Mouse (Mus musculus): ENCODE measurements around the gene Gm17949.

Gm17949 gene

DNA sequence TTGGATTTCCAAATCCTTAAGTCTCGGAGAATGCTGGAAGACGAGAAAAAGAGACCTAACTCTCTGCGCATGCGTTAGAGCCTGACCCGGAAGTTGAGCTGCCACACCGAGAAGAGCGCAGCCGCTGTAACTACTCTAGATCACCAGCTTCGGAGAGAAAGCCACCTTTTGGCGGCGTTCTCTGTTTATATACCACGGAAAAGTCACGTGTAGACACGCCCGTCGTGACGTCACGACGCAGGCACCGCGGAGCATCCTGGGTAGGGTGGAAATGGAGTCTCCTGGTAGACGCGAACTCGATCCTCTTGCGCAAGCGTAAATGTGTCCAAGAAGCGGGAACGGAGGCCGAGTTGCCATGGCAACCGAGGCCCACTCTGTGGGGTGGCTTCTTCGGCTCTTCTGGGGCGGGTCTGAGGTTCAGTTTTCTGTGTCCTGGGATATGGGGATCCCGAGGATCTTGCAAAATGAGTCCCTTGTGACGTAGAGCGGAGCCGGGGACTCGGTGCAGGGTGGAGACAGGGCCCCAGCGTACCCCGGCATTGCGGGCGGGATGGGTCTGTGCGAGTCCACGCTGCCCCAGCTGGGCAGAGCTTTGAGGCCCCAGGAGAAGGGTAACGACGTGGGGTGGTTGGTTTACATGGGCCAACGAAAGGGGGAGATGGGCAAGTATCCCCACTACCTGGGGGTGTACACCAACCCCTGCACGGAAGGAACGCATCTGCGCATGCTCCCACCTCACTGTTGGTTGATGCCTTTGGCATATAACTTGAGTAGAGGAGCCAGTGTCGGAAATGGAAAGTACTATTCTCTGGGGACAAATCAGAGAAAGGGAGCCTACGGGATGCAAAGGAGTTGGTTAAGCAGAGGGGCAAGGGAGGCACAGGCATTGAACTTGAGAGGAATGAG lies at the start of gene Gm17949, which contains the start of gene Gtf2f1:
Gene Gm17949 (plus strand): TSS at position 234 of the 906 bp plus-strand sequence.
Gene Gtf2f1 (minus strand): TSS at position 53 of the 906 bp plus-strand sequence.
- DNase-seq (ENCODE audit: low spot score) = peak; percentile 99

GRCm38 (mm10) chr17:56961880-56962279 lies 49.4 kb upstream of the Gm17949 start:
- no peak for DNase-seq (ENCODE audit: low spot score)

DNA sequence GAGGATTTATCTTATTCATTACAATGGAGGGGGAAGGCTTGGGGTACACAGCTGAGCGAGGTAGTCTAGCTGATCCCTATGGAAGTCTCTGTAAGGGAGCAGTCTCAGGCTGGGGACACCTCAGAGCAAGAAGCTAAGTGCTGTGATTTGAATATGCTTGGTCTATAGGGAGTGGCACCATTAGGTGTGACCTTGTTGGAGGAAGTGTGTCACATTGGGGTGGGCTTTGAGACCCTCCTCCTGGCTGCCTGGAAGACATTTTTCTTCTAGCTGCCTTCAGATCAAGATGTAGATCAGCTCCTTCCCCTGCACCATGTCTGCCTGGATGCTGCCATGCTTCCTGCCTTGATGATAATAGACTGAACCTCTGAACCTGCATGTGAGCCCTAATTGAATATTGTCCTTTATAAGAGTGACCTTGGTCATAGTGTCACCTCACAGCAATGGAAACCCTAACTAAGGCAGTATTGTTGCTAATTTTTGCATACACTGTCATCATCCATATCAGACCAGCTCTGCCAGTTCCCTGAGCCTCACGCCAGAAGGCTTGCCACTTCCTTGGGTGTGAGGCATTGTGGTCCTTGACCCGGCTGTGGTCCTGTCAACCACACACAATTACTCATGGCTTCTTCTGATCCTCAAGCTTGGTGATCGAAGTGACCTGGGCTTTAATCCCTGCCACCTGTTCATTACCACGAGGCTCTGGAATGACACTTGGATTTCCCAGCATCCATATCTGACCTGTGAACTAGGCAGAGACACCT lies 48.4 kb upstream of the Gm17949 start:
- DNase-seq (ENCODE audit: low spot score) = no peak

DNA sequence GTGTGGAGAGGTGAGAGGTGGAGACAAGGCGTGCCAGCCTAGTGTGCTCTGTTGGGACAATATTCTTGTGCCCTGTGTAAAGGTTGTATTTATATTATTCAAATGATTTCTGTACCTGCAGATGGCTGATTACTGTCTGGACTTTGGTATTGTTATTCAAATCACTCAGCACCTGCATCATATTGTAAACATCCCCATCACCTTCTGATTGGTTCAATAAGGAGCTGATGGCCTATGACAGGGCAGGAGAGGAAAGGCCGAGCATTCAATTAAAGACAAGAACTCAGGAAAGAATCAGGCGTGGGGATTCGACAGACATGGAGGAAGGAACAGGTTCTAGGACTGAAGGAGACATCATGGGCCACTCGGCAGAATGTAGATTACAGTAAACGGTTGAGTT lies 47.6 kb upstream of the Gm17949 start:
- no peak for DNase-seq (ENCODE audit: low spot score)

- DNase-seq (ENCODE audit: low spot score) = no peak
Measured at GRCm38 (mm10) chr17:56969321-56969720, 41.9 kb upstream of the Gm17949 start.

- no peak for DNase-seq (ENCODE audit: low spot score)
Measured at GRCm38 (mm10) chr17:56970081-56970480, 41.2 kb upstream of the Gm17949 start.

DNA sequence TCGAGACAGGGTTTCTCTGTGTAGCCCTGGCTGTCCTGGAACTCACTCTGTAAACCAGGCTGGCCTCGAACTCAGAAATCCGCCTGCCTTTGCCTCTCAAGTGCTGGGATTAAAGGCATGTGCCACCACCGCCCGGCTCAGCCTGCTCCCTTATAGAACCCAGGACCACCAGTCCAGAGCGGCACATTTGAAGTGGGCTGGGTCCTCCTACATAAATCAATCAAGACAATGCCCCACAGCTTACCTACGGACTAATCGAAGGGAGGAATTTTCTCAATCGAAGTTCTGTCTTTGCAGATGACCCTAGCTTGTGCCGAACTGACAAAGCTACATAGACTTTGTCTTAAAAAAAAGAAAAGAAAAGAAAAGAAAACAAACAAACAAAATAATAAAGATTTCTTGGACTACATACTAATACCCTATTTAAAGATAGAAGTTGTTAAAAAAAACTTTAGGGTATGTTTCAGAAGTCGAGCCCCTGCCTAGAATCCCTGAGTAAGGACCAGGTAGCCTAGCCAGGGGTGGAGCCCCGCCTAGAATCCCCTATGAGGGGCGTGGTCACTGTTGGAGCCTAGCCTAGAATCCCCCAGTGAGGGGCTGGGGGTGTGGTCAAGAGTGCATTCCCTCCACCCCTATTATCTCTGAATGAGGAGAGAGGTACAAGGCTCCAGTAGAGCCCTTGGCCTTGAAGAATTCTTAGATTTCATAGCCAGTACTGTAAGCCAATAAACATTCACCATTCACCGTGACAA lies 37.1 kb upstream of the Gm17949 start:
- DNase-seq (ENCODE audit: low spot score) = no peak

DNA sequence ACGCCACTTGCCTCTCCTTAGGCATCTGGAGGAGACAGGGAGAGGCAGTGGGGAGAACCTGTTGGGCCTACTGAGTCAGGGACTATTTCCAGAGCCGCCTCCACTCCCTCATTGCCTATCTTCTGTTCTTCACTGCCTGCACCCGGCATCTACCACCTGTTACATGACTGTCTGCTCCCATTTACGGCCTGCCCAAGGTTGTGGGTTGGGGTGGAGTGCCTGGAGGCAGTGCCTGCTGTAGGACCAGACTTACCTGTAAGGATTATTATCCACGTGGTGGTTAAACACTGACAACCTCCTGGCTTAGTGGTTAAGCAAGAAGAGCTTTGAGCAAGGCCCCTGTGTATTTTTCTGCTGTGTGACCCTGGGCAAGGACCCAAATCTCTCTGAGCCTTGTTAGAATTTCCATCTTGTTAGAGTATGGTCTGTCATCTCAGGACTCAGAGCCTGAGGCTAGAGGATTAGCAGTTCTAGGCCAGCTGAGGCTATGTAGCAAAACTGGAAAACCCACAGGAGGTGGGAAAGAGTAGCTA lies 36.5 kb upstream of the Gm17949 start:
- no peak for DNase-seq (ENCODE audit: low spot score)

GRCm38 (mm10) chr17:56975391-56975790 lies 35.9 kb upstream of the Gm17949 start:
- no peak for DNase-seq (ENCODE audit: low spot score)

- DNase-seq (ENCODE audit: low spot score) = no peak
Measured at GRCm38 (mm10) chr17:56976531-56977390, 34.5 kb upstream of the Gm17949 start.

DNA sequence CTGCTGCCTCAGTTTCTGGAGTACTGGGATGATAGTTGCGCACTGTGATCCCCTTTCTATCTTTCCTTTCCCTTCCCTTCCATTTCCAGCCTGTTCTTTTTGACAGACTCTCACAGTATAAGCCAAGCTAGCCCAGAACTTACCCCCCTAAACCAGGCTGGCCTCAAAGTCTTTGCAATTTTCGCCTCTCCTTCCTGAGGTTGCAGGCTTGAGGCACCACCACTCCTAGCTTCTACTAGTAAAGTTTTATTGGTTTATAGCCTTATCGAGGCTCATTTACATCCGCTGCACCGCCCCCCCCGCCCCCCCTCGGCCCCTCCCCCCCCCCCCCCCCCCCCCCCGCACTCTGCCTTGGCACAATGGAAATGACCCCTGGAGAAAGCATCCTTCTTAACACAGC lies 31.7 kb upstream of the Gm17949 start:
- no peak for DNase-seq (ENCODE audit: low spot score)

DNA sequence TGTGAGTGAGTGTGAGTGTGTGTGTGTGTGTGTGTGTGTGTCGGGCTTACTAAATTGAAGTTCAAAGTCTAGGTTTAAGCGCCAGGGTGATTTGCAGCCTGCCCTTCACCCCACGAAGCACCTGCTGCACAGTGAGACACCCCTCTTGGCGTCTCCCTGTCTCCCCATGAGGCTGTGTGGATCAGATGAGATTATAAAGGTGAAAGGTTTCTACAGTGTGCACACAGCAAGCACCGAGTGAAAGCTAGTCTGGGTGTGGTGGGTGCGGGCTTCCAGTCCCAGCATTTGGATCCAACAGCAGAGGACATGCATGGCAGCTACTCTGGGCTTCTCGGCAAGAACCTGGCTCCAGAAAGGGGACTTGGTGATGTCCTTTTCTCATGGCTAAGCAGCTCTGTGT lies 30.2 kb upstream of the Gm17949 start:
- no peak for DNase-seq (ENCODE audit: low spot score)

GRCm38 (mm10) chr17:56982013-56982412 lies 29.3 kb upstream of the Gm17949 start, which contains the start of gene Acer1:
TSS of gene Acer1 (minus strand) at chr17:56982126.
- DNase-seq (ENCODE audit: low spot score) = no peak

- DNase-seq (ENCODE audit: low spot score) = no peak
Measured at GRCm38 (mm10) chr17:56984886-56985285, 26.4 kb upstream of the Gm17949 start.

DNA sequence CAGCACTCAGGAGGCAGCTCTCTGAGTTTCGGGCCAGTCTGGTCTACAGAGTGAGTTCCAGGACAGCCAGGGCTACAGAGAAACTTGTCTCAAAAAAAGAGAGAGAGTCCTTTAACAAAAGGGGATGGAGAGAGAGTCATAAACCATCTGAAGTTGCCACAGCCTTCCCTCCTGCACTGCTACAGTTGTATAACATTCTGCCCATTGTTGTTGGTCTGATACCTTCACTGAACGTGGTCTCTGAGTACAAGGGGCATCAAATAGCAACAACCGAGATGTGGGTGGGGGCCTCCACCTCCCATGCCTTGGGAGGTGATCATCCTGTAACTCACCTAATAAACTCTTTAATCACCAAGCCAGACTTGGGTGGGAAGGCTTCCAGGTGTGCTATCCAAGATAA lies 25.6 kb upstream of the Gm17949 start:
- DNase-seq (ENCODE audit: low spot score) = no peak

- no peak for DNase-seq (ENCODE audit: low spot score)
Measured at GRCm38 (mm10) chr17:56986105-56986805, 25.0 kb upstream of the Gm17949 start.

DNA sequence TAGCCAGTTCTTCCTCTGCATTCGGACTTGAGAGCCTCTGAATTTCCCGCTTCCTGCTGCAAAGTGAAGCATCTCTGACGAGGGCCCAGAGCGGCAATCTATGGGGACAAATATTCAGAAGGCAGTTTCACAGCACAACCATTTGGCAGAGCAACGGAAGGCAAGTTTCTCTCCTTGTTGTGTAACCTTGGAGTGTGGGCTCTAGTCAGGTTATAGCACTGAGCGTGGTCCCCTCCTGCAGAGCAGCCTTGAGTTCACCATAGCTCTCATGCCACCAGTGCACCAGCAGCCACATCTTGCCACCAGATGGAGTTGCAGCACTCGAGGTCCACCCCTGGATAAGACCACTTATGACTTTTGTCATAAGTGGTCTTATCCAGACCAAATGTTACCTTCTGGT lies 22.8 kb upstream of the Gm17949 start:
- no peak for DNase-seq (ENCODE audit: low spot score)

DNA sequence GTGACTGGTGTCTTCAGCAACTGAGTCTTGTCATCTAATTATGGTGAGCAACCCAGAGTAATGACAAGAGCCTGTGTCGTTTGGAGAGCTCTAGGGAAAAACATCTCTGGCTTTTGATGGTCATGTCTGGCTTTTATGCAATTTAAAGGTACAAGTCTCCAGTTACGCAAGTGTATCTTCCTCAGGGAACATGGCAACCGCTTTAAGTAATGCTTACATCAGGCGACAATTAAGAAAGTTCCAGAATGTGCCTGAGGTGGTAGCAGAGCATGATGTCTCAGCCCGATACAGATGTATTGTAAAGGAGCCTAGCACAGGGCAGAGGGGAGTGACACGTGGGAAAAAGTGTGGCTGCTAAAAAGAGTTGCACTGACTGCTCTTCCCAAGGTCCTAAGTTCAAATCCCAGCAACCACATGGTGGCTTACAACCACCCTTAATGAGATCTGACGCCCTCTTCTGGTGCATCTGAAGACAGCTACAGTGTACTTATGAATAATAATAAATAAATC lies 22.3 kb upstream of the Gm17949 start:
- DNase-seq (ENCODE audit: low spot score) = no peak

GRCm38 (mm10) chr17:56989467-56990114 lies 21.7 kb upstream of the Gm17949 start:
- peak; percentile 94 for DNase-seq (ENCODE audit: low spot score)

All from embryo, embryonic 10.5 days (tissue).